Mouse (Mus musculus) embryonic facial prominence, embryonic 14.5 days (tissue): ENCODE measurements around the gene Nmd3. TPM values are rescaled to one million over a fixed set of nuclear protein-coding genes. Genes with fewer than 3 reads are reported as not detected.

ENCODE experiments used
- ATAC-seq: fragments of 200-750 bp; cut with Nextera tagmentation; 2 replicates; pipeline ENCODE4 v1.8.0; 2017; ENCODE audit warnings: low read depth, moderate number of reproducible peaks, moderate TSS enrichment
- DNase-seq: peaks from one replicate; pipeline ENCODE4 v3.0.0-alpha.2; 2015; ENCODE audit warnings: low spot score
- H3K27ac ChIP-seq: fragments of 300-500 bp; sonication (generic); replicated peaks from 2 replicates; pipeline ENCODE4 v1.5.1; 2014; ENCODE audit warnings: low read depth, mild to moderate bottlenecking, low read length, moderate library complexity
- H3K27me3 ChIP-seq: fragments of 300-500 bp; sonication (generic); replicated peaks from 2 replicates; pipeline ENCODE4 v1.6.1; 2014; ENCODE audit warnings: low read length; ENCODE audit not compliant: control insufficient read depth, insufficient read depth
- H3K36me3 ChIP-seq: fragments of 300-500 bp; sonication (generic); 2 replicates; pipeline ENCODE4 v1.6.1; 2014; ENCODE audit warnings: low read length, mixed read lengths; ENCODE audit not compliant: control insufficient read depth, insufficient read depth
- H3K4me1 ChIP-seq: fragments of 300-500 bp; sonication (generic); 2 replicates; pipeline ENCODE4 v1.6.1; 2014; ENCODE audit warnings: antibody characterized with exemption, low read length; ENCODE audit not compliant: control insufficient read depth, insufficient read depth
- H3K4me2 ChIP-seq: fragments of 300-500 bp; sonication (generic); 2 replicates; pipeline ENCODE4 v1.6.1; 2014; ENCODE audit warnings: low read depth, mild to moderate bottlenecking, low read length, moderate library complexity, mixed read lengths
- H3K4me3 ChIP-seq: fragments of 300-500 bp; sonication (generic); 2 replicates; pipeline ENCODE4 v1.5.1; 2014; ENCODE audit warnings: low read depth, mild to moderate bottlenecking, low read length
- H3K9ac ChIP-seq: fragments of 300-500 bp; sonication (generic); 2 replicates; pipeline ENCODE4 v1.6.1; 2014; ENCODE audit warnings: low read depth, mild to moderate bottlenecking, low read length, moderate library complexity, mixed read lengths
- H3K9me3 ChIP-seq: fragments of 300-500 bp; sonication (generic); 2 replicates; pipeline ENCODE4 v1.6.1; 2016; ENCODE audit warnings: low read length; ENCODE audit not compliant: control insufficient read depth
- WGBS: fragments of 180-500 bp; shearing (Covaris S2); extraction: QIAGEN DNeasy Blood & Tissue Kit; methylation state at CpG from one replicate; pipeline ENCODE4 v1.1.7; 2014; 5-methylcytosine and 5-hydroxymethylcytosine counted together
- polyA plus RNA-seq: library from polyadenylated mRNA; unstranded; fragments of >200 nt; fragmentation: Nextera tagmentation; extraction: Ambion mirVana; gene quantifications from 2 replicates; pipeline ENCODE4 v1.2.1, GENCODE M21; 2014

Nmd3 gene
- polyA plus RNA-seq: 123 and 131 TPM in 2 replicates

DNA sequence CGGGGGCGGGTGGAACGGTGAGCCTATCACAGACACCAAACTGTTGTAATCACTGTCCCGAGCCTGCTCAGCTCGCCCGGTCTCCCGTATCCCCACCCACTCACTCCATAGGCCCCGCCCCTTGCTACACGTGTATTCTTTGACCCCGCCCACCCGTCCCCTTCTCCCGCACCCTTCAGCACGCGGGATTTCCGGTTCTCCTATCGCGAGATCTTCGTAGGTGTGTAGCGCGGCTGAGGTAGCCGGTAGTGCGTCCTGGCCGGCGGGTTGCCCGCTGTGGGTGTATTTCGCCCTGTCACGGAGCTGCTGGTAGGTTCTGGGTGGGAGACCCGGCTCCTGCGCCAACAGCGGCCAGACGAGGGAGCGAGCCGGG lies at the start of gene Nmd3:
Nmd3 (plus strand) TSS at position 172 of the 373 bp plus-strand sequence.
- WGBS: under 1% methylated on average over 21 of the region's 33 CpGs
- Histone ChIP-seq H3K4me2 (peak within 1 kb of the TSS; percentile 90), H3K9me3 (no peaks in the 10 kb centered on the region), H3K4me1 (peaks cover 14% of the 10 kb centered on the region), H3K36me3 (0 out of 2 replicates have a peak, but pooled peaks cover 11% of the 10 kb centered on the region), H3K4me3 (peak within 1 kb of the TSS; percentile 86), H3K27me3 (no peaks in the 10 kb centered on the region), H3K9ac (peak within 1 kb of the TSS; percentile 95), H3K27ac (peak within 1 kb of the TSS; percentile 91)
- DNase-seq: peak; percentile 98
- ATAC-seq: peak; percentile 98

DNA sequence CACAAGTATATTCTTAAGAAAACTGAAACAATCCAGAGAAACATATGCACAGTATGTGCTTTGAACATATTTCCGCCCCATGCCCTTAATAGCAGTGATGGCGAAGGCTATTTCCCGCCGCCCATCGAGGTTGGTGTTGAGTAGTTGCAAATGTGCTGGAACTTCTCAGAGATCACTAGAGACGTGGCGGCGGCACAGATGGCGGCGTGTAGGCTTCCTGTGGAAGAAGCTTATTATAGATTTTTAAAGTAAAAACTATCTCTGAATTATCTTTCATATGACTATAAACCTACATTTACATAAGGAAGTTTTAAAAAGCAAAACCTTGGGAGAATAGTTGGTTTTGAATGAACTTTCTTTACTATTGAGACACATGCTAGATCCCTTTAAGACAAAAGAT lies 48.4 kb upstream of the Nmd3 start:
- H3K27ac ChIP-seq: no peak overlapping the region
- H3K9me3 ChIP-seq: no peaks in the 10 kb centered on the region
- H3K4me2 ChIP-seq: no peak overlapping the region
- H3K36me3 ChIP-seq: no peaks in the 10 kb centered on the region
- H3K27me3 ChIP-seq: no peaks in the 10 kb centered on the region
- no peak overlapping the region for H3K9ac ChIP-seq
- ATAC-seq (no peak), DNase-seq (no peak)
- 89% methylated on average over 10 of the region's 10 CpGs for WGBS
- H3K4me1 ChIP-seq: no peaks in the 10 kb centered on the region
- no peak overlapping the region for H3K4me3 ChIP-seq

DNA sequence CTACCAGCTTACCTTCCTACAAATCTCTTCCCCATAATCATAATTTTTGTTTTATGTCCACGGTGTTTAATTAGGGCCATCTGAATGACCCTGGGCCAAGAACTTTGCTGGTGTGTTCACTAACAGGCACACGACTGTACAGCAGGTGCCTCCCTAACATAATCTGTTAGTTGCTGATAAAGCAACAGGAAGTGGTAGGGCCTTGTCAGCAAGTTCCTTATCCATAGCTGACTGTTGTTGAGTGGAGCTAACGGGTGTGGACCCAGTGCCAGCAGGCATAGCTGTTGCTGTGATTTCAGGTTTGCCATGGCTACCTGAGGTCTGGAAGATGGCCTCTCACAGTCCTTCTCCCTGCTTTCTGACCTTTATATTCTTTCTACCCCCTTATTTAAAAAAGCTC lies 47.6 kb upstream of the Nmd3 start:
- ATAC-seq (no peak), DNase-seq (no peak)
- Histone ChIP-seq H3K4me3 (no peak overlapping the region), H3K27ac (no peak overlapping the region), H3K4me2 (no peak overlapping the region), H3K4me1 (no peaks in the 10 kb centered on the region), H3K9ac (no peak overlapping the region), H3K9me3 (no peaks in the 10 kb centered on the region), H3K36me3 (no peaks in the 10 kb centered on the region), H3K27me3 (no peaks in the 10 kb centered on the region)
- WGBS: 71% methylated on average over 3 of the region's 3 CpGs

DNA sequence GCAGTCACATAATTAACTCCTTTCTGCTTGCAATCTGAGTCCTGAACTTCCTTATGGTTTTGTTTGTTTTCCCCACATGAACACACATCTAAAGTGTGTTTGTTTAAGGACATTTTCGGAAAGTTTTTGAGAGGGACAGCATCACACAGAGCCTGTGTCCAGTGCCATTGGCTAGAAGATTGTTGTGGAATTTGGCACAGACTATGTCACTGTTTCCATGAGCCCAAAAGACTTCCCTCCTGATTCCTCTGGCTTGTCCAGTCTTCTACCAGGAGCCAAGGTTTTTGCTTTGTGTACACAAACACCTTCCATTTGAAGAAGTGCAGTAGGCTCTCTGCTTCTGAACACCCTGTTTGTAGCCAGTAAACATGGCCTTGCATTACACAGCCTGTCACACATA lies 32.0 kb upstream of the Nmd3 start:
- Histone ChIP-seq H3K4me3 (no peak overlapping the region), H3K27ac (no peak overlapping the region), H3K4me1 (no peaks in the 10 kb centered on the region), H3K4me2 (no peak overlapping the region), H3K36me3 (no peaks in the 10 kb centered on the region), H3K9ac (no peak overlapping the region), H3K9me3 (no peaks in the 10 kb centered on the region), H3K27me3 (no peaks in the 10 kb centered on the region)
- ATAC-seq (no peak), DNase-seq (no peak)
- WGBS: 68% methylated on average over 1 of the region's 1 CpGs

DNA sequence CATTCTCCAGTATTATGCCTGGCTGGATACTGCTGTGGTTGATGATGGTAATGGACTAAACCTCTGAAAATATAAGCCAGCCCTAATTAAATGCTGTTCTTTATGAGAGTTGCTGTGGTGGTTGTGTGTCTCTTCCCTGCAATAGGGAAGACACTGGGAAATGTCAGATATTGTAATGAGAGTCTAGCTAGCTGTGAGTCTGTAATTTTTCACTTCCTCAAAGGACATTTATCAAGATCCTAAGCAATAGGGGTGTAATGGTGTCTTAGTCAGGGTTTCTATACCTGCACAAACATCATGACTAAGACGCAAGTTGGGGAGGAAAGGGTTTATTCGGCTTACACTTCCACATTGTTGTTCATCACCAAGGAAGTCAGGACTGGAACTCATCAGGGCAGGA lies 30.8 kb upstream of the Nmd3 start:
- Histone ChIP-seq H3K4me1 (no peaks in the 10 kb centered on the region), H3K36me3 (no peaks in the 10 kb centered on the region), H3K4me2 (no peak overlapping the region), H3K4me3 (no peak overlapping the region), H3K27ac (no peak overlapping the region), H3K27me3 (no peaks in the 10 kb centered on the region), H3K9me3 (no peaks in the 10 kb centered on the region), H3K9ac (no peak overlapping the region)
- no peak for ATAC-seq
- no peak for DNase-seq
- WGBS: 93% methylated on average over 2 of the region's 2 CpGs

DNA sequence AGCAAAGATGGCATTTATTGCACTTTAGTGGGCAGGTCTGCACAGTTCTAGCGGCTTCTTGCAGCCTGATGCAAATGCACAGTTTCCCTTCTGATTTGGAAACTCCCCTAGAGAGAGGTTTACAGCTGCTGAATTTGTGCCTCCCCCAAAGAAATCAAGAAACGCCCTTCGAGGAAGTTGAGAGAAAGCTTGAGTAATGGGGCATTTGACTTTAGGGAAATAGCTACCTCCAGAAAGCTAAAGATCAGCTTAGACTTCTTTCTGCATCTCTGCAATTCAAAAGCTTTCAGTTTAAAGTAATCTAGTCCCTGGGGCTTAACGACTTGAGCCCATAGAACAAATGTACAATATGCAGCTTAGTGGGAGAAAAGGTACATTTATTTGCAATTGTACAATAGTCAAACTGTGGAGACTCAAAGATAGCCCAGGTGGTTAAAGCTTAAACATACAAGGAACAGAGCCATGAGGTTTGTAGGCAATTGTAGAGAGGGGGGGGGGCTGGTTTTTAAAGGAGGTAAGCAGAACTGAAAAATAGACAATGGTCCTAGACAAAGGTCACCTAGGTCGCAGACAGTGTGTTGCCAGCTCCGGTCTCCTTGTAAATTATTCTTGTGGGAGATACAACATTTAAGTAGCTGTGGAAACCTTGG lies 21.8 kb upstream of the Nmd3 start:
- no peaks in the 10 kb centered on the region for H3K4me1 ChIP-seq
- no peak overlapping the region for H3K4me3 ChIP-seq
- ATAC-seq (no peak), DNase-seq (no peak)
- no peak overlapping the region for H3K9ac ChIP-seq
- H3K27me3 ChIP-seq: no peaks in the 10 kb centered on the region
- no peaks in the 10 kb centered on the region for H3K36me3 ChIP-seq
- 55% methylated on average over 6 of the region's 6 CpGs for WGBS
- no peak overlapping the region for H3K27ac ChIP-seq
- no peak overlapping the region for H3K4me2 ChIP-seq
- no peaks in the 10 kb centered on the region for H3K9me3 ChIP-seq

DNA sequence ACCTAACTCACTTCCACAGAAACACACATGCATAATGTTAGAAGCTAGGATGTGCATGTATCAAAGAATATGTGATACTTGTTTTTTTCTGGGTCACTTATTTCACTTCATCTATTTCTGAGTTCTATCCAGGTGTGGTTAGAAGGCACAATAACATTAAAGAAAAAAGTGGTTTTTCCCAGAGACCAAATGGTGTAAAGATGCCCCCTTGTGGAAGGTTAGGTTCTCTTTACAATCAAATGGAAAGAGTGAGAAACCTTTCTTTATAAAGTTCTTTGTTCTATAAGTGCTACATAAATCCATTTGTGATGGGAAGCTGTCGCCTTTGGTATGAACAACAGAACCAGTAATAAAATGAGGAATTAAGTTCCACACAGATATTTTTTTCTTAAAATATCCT lies 19.9 kb upstream of the Nmd3 start:
- no peak overlapping the region for H3K27ac ChIP-seq
- no peaks in the 10 kb centered on the region for H3K27me3 ChIP-seq
- DNase-seq: peak; percentile 40
- H3K36me3 ChIP-seq: no peaks in the 10 kb centered on the region
- H3K4me1 ChIP-seq: no peaks in the 10 kb centered on the region
- ATAC-seq: no peak
- WGBS: 39% methylated on average over 1 of the region's 1 CpGs
- H3K9me3 ChIP-seq: no peaks in the 10 kb centered on the region
- H3K4me3 ChIP-seq: no peak overlapping the region
- no peak overlapping the region for H3K4me2 ChIP-seq
- H3K9ac ChIP-seq: no peak overlapping the region

DNA sequence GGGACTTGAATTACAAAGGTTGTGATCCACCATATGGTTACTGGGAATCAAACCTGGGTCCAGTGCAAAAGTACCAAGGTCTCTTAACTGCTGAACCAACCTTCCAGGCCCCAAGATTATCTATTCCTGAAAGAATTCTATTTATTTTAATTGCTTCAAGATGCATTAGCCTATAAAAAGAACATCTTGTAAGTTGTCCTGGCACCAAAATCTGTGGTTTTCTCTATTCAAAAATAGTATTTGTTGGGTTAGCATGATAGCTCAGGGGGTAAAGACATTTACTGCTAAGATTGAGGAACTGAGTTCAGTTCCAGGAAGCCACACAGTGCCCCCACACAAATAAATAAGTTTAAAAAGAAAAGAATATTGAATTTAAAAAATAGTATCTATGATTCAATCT lies 19.4 kb upstream of the Nmd3 start:
- Histone ChIP-seq H3K27me3 (no peaks in the 10 kb centered on the region), H3K9ac (no peak overlapping the region)
- ATAC-seq: no peak

More for the DNA sequence above, 19.4 kb upstream of the Nmd3 start:
- Histone ChIP-seq H3K4me2 (no peak overlapping the region), H3K4me1 (no peaks in the 10 kb centered on the region), H3K4me3 (no peak overlapping the region), H3K9me3 (no peaks in the 10 kb centered on the region), H3K36me3 (no peaks in the 10 kb centered on the region), H3K27ac (no peak overlapping the region)
- DNase-seq: no peak
